Mouse (Mus musculus): ENCODE data around the gene Ttc28.

GRCm38 (mm10) chr5:110997692-110998091 is 118.1 kb downstream of the Ttc28 start:
- no peak for TF ChIP-seq CTCF (IDR thresholded peaks at IDR 0.05; ENCODE audit: low read depth, low read length)
- TF ChIP-seq POLR2A (IDR thresholded peaks at IDR 0.05; ENCODE audit: extremely low read depth, insufficient read depth, low read length), result no peak
